ENCODE assay signal across 14 mouse cellular contexts in genomic region chr5:113578428-113578827, GRCm38 (mm10).
"Had no signal": no experiment of that assay in that cellular context is flagged by ENCODE, and none has a peak within 500 bp of the region (broad histone marks: within the 10 kb centered on the region; RNA-seq: fewer than 3 reads in every experiment).

No protein-coding gene starts in this region.

- H3K27me3 ChIP-seq: kidney, embryonic 15.5 days; limb, embryonic 15.5 days; lung, embryonic 15.5 days had no signal

- H3K4me3 ChIP-seq: kidney, embryonic 15.5 days; limb, embryonic 15.5 days; liver, embryonic 12.5 days; lung, embryonic 15.5 days; megakaryocyte, embryonic 14.5 days had no signal

- H3K9ac ChIP-seq: kidney, embryonic 15.5 days; limb, embryonic 15.5 days; liver, embryonic 12.5 days; lung, embryonic 15.5 days had no signal

- H3K4me2 ChIP-seq: kidney, embryonic 15.5 days; limb, embryonic 15.5 days; liver, embryonic 12.5 days; lung, embryonic 15.5 days; midbrain, embryonic 11.5 days had no signal

- H3K27ac ChIP-seq: kidney, embryonic 15.5 days; limb, embryonic 15.5 days; liver, embryonic 12.5 days; lung, embryonic 15.5 days; macrophage had no signal

- H3K36me3 ChIP-seq: kidney, embryonic 15.5 days; limb, embryonic 15.5 days; liver, embryonic 12.5 days; lung, embryonic 15.5 days had no signal

- DNase-seq: kidney, adult 11 months; kidney, postnatal 14 days; layer of hippocampus, adult 9-11 months; lung, postnatal 14 days; right cerebral cortex, postnatal 25 days; thymus, adult 18-20 months; thymus, postnatal 14 days had no signal

- H3K4me1 ChIP-seq: liver, embryonic 12.5 days; lung, embryonic 15.5 days; megakaryocyte, embryonic 14.5 days had no signal

- H3K9me3 ChIP-seq: kidney, embryonic 15.5 days; limb, embryonic 15.5 days; liver, embryonic 12.5 days; lung, embryonic 15.5 days had no signal

- ATAC-seq: liver, embryonic 12.5 days had no signal
